Mouse (Mus musculus) MEL (cell line): ENCODE measurements around the gene Pak1ip1. TPM values are rescaled to one million over a fixed set of nuclear protein-coding genes. Genes with fewer than 3 reads are reported as not detected.

ENCODE experiments used
- DNase-seq: peaks from one replicate; pipeline ENCODE4 v3.0.0; 2011; ENCODE audit warnings: low read depth, low spot score
- H3K27ac ChIP-seq: 2 replicates; pipeline ENCODE4 v1.5.1; 2012; ENCODE audit warnings: low read depth, mild to moderate bottlenecking, control low read depth, low read length, moderate library complexity; ENCODE audit not compliant: control insufficient read depth
- H3K27me3 ChIP-seq, 2 experiments: fragments of 150-350 bp in 1 of 2; sonication (generic) in 1 of 2; 2 replicates each; pipeline ENCODE4 v1.6.1; 2012; ENCODE audit warnings: low read length in 2 of 2, mild to moderate bottlenecking in 2 of 2, improper control_type of control experiment in 1 of 2, moderate library complexity in 1 of 2; ENCODE audit not compliant: insufficient read depth in 2 of 2, control insufficient read depth in 1 of 2
- H3K36me3 ChIP-seq, 2 experiments: 2 replicates each; pipeline ENCODE4 v1.6.1; 2012 to 2014; ENCODE audit warnings: low read length in 2 of 2, improper control_type of control experiment in 1 of 2, inconsistent platforms in 1 of 2, mild to moderate bottlenecking in 1 of 2; ENCODE audit not compliant: insufficient read depth in 2 of 2, control insufficient read depth in 1 of 2
- H3K4me1 ChIP-seq, 2 experiments: fragments of 150-350 bp in 1 of 2; sonication (generic) in 1 of 2; 2 replicates each; pipeline ENCODE4 v1.6.1; 2012; ENCODE audit warnings: low read length in 2 of 2, improper control_type of control experiment in 1 of 2, mild to moderate bottlenecking in 1 of 2; ENCODE audit not compliant: insufficient read depth in 2 of 2, control insufficient read depth in 1 of 2
- H3K4me3 ChIP-seq, 2 experiments: fragments of 150-350 bp in 1 of 2; sonication (generic) in 1 of 2; 2 replicates each; pipeline ENCODE4 v1.5.1; 2012; ENCODE audit warnings: low read depth in 2 of 2, low read length in 2 of 2, mild to moderate bottlenecking in 2 of 2, moderate library complexity in 2 of 2, control low read depth in 1 of 2, improper control_type of control experiment in 1 of 2; ENCODE audit not compliant: control insufficient read depth in 1 of 2, insufficient read depth in 1 of 2
- H3K79me2 ChIP-seq: 2 replicates; pipeline ENCODE4 v1.6.1; 2012; ENCODE audit warnings: mild to moderate bottlenecking, low read length, moderate library complexity; ENCODE audit not compliant: control insufficient read depth, poor library complexity, insufficient read depth
- H3K9ac ChIP-seq: 2 replicates; pipeline ENCODE4 v1.6.1; 2012; ENCODE audit warnings: low read depth, mild to moderate bottlenecking, control low read depth, low read length, moderate library complexity; ENCODE audit not compliant: control insufficient read depth, poor library complexity, severe bottlenecking
- H3K9me3 ChIP-seq: fragments of 150-350 bp; sonication (generic); replicated peaks from 2 replicates; pipeline ENCODE4 v1.6.1; 2012; ENCODE audit warnings: mild to moderate bottlenecking, low read length, improper control_type of control experiment, moderate library complexity; ENCODE audit not compliant: insufficient read depth
- BHLHE40 ChIP-seq: IDR thresholded peaks from 2 replicates; pipeline ENCODE4 v1.6.1; 2012; ENCODE audit warnings: low read depth, mild to moderate bottlenecking, inconsistent platforms, low read length, improper control_type of control experiment, borderline replicate concordance
- CHD2 ChIP-seq: IDR thresholded peaks from 2 replicates; pipeline ENCODE4 v1.6.1; 2011; ENCODE audit warnings: low read length, improper control_type of control experiment
- CTCF ChIP-seq, 3 experiments: IDR thresholded peaks in 2 of 3; conservative IDR thresholded peaks in 1 of 3; 2 replicates each; pipeline ENCODE4 v1.5.1; 2011 to 2012; ENCODE audit warnings: low read length in 3 of 3, low read depth in 2 of 3, mild to moderate bottlenecking in 2 of 3, improper control_type of control experiment in 1 of 3, inconsistent platforms in 1 of 3, mixed read lengths in 1 of 3, moderate library complexity in 1 of 3; ENCODE audit not compliant: control insufficient read depth in 1 of 3, insufficient read depth in 1 of 3, poor library complexity in 1 of 3, severe bottlenecking in 1 of 3
- ELF1 ChIP-seq: IDR thresholded peaks from 2 replicates; pipeline ENCODE4 v1.6.1; 2014; ENCODE audit warnings: low read depth, mild to moderate bottlenecking, inconsistent platforms, low read length, improper control_type of control experiment, moderate library complexity
- ETS1 ChIP-seq: IDR thresholded peaks from 2 replicates; pipeline ENCODE4 v1.6.1; 2012; ENCODE audit warnings: low read depth, mild to moderate bottlenecking, inconsistent platforms, low read length, improper control_type of control experiment, moderate library complexity
- GABPA ChIP-seq: IDR thresholded peaks from 2 replicates; pipeline ENCODE4 v1.6.1; 2012; ENCODE audit warnings: low read depth, mild to moderate bottlenecking, inconsistent platforms, low read length, improper control_type of control experiment, moderate library complexity
- GATA1 ChIP-seq: IDR thresholded peaks from 2 replicates; pipeline ENCODE4 v1.6.1; 2011; ENCODE audit warnings: low read depth, low read length, improper control_type of control experiment
- HCFC1 ChIP-seq: IDR thresholded peaks from 2 replicates; pipeline ENCODE4 v1.6.1; 2012; ENCODE audit warnings: low read depth, mild to moderate bottlenecking, inconsistent platforms, low read length, improper control_type of control experiment, moderate library complexity
- MAX ChIP-seq: IDR thresholded peaks from 2 replicates; pipeline ENCODE4 v1.6.1; 2011; ENCODE audit warnings: low read length, improper control_type of control experiment
- MEF2A ChIP-seq: IDR thresholded peaks from 2 replicates; pipeline ENCODE4 v1.6.1; 2014; ENCODE audit warnings: low read depth, mild to moderate bottlenecking, inconsistent platforms, low read length, improper control_type of control experiment; ENCODE audit not compliant: poor library complexity, insufficient replicate concordance, severe bottlenecking; ENCODE audit errors: extremely low read depth
- MXI1 ChIP-seq: IDR thresholded peaks from 2 replicates; pipeline ENCODE4 v1.6.1; 2011; ENCODE audit warnings: mild to moderate bottlenecking, low read depth, low read length, improper control_type of control experiment
- MYC ChIP-seq: IDR thresholded peaks from 2 replicates; pipeline ENCODE4 v1.6.1; 2011; ENCODE audit warnings: low read depth, mild to moderate bottlenecking, low read length, improper control_type of control experiment, moderate library complexity
- NELFE ChIP-seq: IDR thresholded peaks from 2 replicates; pipeline ENCODE4 v1.6.1; 2011; ENCODE audit warnings: low read depth, low read length, improper control_type of control experiment
- NRF1 ChIP-seq: IDR thresholded peaks from 2 replicates; pipeline ENCODE4 v1.6.1; 2014; ENCODE audit warnings: low read depth, mild to moderate bottlenecking, inconsistent platforms, low read length, improper control_type of control experiment, moderate library complexity; ENCODE audit not compliant: poor library complexity, insufficient read depth, severe bottlenecking
- POLR2A ChIP-seq, 2 experiments: IDR thresholded peaks; 2 replicates each; pipeline ENCODE4 v1.6.1; 2011 to 2012; ENCODE audit warnings: low read length in 2 of 2, mild to moderate bottlenecking in 2 of 2, control low read depth in 1 of 2, improper control_type of control experiment in 1 of 2, low read depth in 1 of 2, moderate library complexity in 1 of 2; ENCODE audit not compliant: control insufficient read depth in 1 of 2, insufficient read depth in 1 of 2, poor library complexity in 1 of 2
- POLR2AphosphoS2 ChIP-seq: IDR thresholded peaks from 2 replicates; pipeline ENCODE4 v1.6.1; 2011; ENCODE audit warnings: low read length, improper control_type of control experiment
- RCOR1 ChIP-seq: IDR thresholded peaks from 2 replicates; pipeline ENCODE4 v1.6.1; 2012; ENCODE audit warnings: low read depth, mild to moderate bottlenecking, inconsistent platforms, low read length, improper control_type of control experiment
- SIN3A ChIP-seq: IDR thresholded peaks from 2 replicates; pipeline ENCODE4 v1.6.1; 2012; ENCODE audit warnings: low read length, improper control_type of control experiment, inconsistent platforms
- SMC3 ChIP-seq: IDR thresholded peaks from 2 replicates; pipeline ENCODE4 v1.6.1; 2011; ENCODE audit warnings: low read depth, low read length, improper control_type of control experiment
- TAL1 ChIP-seq: IDR thresholded peaks from 2 replicates; pipeline ENCODE4 v1.6.1; 2012; ENCODE audit warnings: mild to moderate bottlenecking, inconsistent platforms, low read length, moderate library complexity, mixed read lengths
- TBP ChIP-seq: IDR thresholded peaks from 2 replicates; pipeline ENCODE4 v1.8.0; 2011; ENCODE audit warnings: low read depth, low read length, improper control_type of control experiment
- UBTF ChIP-seq: IDR thresholded peaks from 2 replicates; pipeline ENCODE4 v1.6.1; 2012; ENCODE audit warnings: low read depth, mild to moderate bottlenecking, inconsistent platforms, low read length, improper control_type of control experiment, moderate library complexity, borderline replicate concordance; ENCODE audit not compliant: insufficient read depth
- USF1 ChIP-seq: IDR thresholded peaks from 2 replicates; pipeline ENCODE4 v1.6.1; 2014; ENCODE audit warnings: low read depth, mild to moderate bottlenecking, inconsistent platforms, low read length, improper control_type of control experiment, moderate library complexity
- USF2 ChIP-seq, 2 experiments: IDR thresholded peaks; 2 replicates each; pipeline ENCODE4 v1.6.1; 2011 to 2012; ENCODE audit warnings: improper control_type of control experiment in 2 of 2, low read length in 2 of 2, borderline replicate concordance in 1 of 2, inconsistent platforms in 1 of 2, low read depth in 1 of 2, mild to moderate bottlenecking in 1 of 2; ENCODE audit not compliant: insufficient read depth in 1 of 2
- ZC3H11A ChIP-seq: IDR thresholded peaks from 2 replicates; pipeline ENCODE4 v1.6.1; 2012; ENCODE audit warnings: low read depth, mild to moderate bottlenecking, inconsistent platforms, low read length, improper control_type of control experiment
- ZKSCAN1 ChIP-seq: IDR thresholded peaks from 2 replicates; pipeline ENCODE4 v1.6.1; 2012; ENCODE audit warnings: low read depth, mild to moderate bottlenecking, inconsistent platforms, low read length, improper control_type of control experiment, moderate library complexity
- ZMIZ1 ChIP-seq: IDR thresholded peaks from 2 replicates; pipeline ENCODE4 v1.6.1; 2012; ENCODE audit warnings: low read depth, mild to moderate bottlenecking, inconsistent platforms, low read length, improper control_type of control experiment, moderate library complexity
- ZNF384 ChIP-seq: IDR thresholded peaks from 2 replicates; pipeline ENCODE4 v1.6.1; 2012; ENCODE audit warnings: low read depth, mild to moderate bottlenecking, inconsistent platforms, low read length, improper control_type of control experiment
- polyA plus RNA-seq, 2 experiments: library from polyadenylated mRNA; stranded (reverse) in 1 of 2; unstranded in 1 of 2; fragments of >175 nt in 1 of 2; fragments of >200 nt in 1 of 2; gene quantifications; 2 replicates each; pipeline versions ENCODE4 v1.2.1 to v1.2.4; 2012; ENCODE audit warnings: low replicate concordance in 2 of 2, low read depth in 1 of 2; ENCODE audit not compliant: insufficient read length in 2 of 2, insufficient read depth in 1 of 2, missing spikeins in 1 of 2
- total RNA-seq: library from RNA; depleted of rRNA; stranded (reverse); fragments of 300-350 nt; gene quantifications from 2 replicates; pipeline ENCODE4 v1.2.3, GENCODE M21; 2012

Pak1ip1 gene
- total and polyA plus RNA-seq, 3 experiments = 101 to 109 TPM; not detected in 1

- peak; percentile 51 for DNase-seq
- peaks cover 3 to 13% of the 10 kb centered on the region in 2 experiments for H3K36me3 ChIP-seq
- TF ChIP-seq MEF2A (no peak), POLR2A (IDR thresholded peaks at IDR 0.05; ENCODE audit: control insufficient read depth in 1 of 2, insufficient read depth in 1 of 2, low read depth in 1 of 2, low read length in 2 of 2, poor library complexity in 1 of 2) (no peak), ZKSCAN1 (no peak), ZNF384 (no peak), UBTF (no peak), HCFC1 (0 out of 2 replicates have a peak, but pooled peaks have one; percentile 25), NRF1 (no peak), NELFE (no peak), POLR2AphosphoS2 (no peak), USF1 (no peak), MXI1 (no peak), ZMIZ1 (no peak), ETS1 (no peak), USF2 (IDR thresholded peaks at IDR 0.05; ENCODE audit: borderline replicate concordance in 1 of 2, insufficient read depth in 1 of 2, low read depth in 1 of 2, low read length in 2 of 2) (no peak), RCOR1 (no peak), MAX (no peak), TAL1 (no peak), ZC3H11A (no peak), SMC3 (0 out of 2 replicates have a peak, but pooled peaks have one; percentile 16), GATA1 (no peak), BHLHE40 (no peak), GABPA (no peak), MYC (peak; percentile 72; the same call in 1 of the 2 replicates), CTCF (IDR thresholded peaks at IDR 0.05 in 2 of 3, conservative IDR thresholded peaks at IDR 0.05 in 1 of 3; ENCODE audit: control insufficient read depth in 1 of 3, insufficient read depth in 1 of 3, low read depth in 2 of 3, low read length in 3 of 3, poor library complexity in 1 of 3, severe bottlenecking in 1 of 3) (peak; percentile 15 to 48 (median 24); a peak in 4 of 6 replicates), TBP (no peak), CHD2 (no peak), ELF1 (no peak), SIN3A (peak; percentile 48; the same call in 1 of the 2 replicates)
- TF ChIP-seq, all 39 proteins: peak for 5
These were observed 490 bp upstream of the Pak1ip1 start for GRCm38 (mm10) chr13:41000140-41000925.

More at GRCm38 (mm10) chr13:41000140-41000925, 490 bp upstream of the Pak1ip1 start:
- Histone ChIP-seq H3K4me3 (peak overlapping the region; percentile 91), H3K79me2 (peaks cover 25% of the 10 kb centered on the region), H3K27ac (peak overlapping the region; percentile 32), H3K9ac (peak overlapping the region; percentile 39), H3K4me1 (peaks cover 0 to 10% of the 10 kb centered on the region in 2 experiments; a peak in 2 of 4 replicates), H3K9me3 (no peaks in the 10 kb centered on the region), H3K27me3 (no peaks in the 10 kb centered on the region)
